Mouse (Mus musculus): ENCODE results near the gene Sgsm3. TPM values are rescaled to one million over a fixed set of nuclear protein-coding genes. Genes with fewer than 3 reads are reported as not detected.
A peak's percentile ranks its signal among the peaks of the same experiment; 100 is the strongest.

Sgsm3 gene
- total and polyA plus RNA-seq, 2 experiments from 2014 or later = 67.2 to 78.9 TPM

DNA sequence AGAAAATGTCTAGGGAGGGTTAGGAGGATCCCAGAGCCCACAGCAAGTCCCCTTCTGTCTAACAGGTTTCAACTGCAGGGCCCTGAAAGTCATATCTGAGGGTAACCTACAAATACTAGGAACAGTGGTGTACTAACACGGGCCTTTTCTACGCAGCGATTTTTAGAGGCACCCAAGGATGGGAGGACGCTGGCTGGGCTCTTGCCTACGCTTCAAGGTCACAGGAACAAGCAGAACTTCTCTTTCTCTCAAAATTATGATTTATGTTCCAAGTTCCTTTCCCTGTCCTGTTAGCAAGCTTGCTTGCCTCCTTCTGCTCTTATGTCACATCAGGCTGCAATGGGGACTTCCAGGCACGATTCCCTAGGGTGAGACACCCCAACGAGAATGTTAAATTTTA, 68.5 kb downstream of the Sgsm3 start:
- Histone ChIP-seq H3K27ac (ENCODE audit: low read depth, low read length) (no peak overlapping the region), H3K9me3 (ENCODE audit: low read length) (no peaks in the 10 kb centered on the region), H3K4me2 (ENCODE audit: low read depth) (no peak overlapping the region), H3K4me3 (ENCODE audit: low read depth, low read length) (no peak overlapping the region), H3K36me3 (ENCODE audit: insufficient read depth) (no peaks in the 10 kb centered on the region; the same call in 1 of the 2 replicates), H3K4me1 (ENCODE audit: insufficient read depth) (no peaks in the 10 kb centered on the region), H3K27me3 (ENCODE audit: insufficient read depth, low read length) (no peaks in the 10 kb centered on the region), H3K9ac (no peak overlapping the region)
- ATAC-seq = no peak
- TF ChIP-seq CTCF (IDR thresholded peaks at IDR 0.05; ENCODE audit: low read depth) = no peak
- no peak for DNase-seq
- 95% methylated on average over 7 of the region's 7 CpGs for WGBS

- H3K9ac ChIP-seq = no peak overlapping the region
- H3K36me3 ChIP-seq (ENCODE audit: insufficient read depth) = no peaks in the 10 kb centered on the region; the same call in 1 of the 2 replicates
- H3K9me3 ChIP-seq (ENCODE audit: low read length) = no peaks in the 10 kb centered on the region
- no peaks in the 10 kb centered on the region for H3K27me3 ChIP-seq (ENCODE audit: insufficient read depth, low read length)
- no peak overlapping the region for H3K27ac ChIP-seq (ENCODE audit: low read depth, low read length)
- no peaks in the 10 kb centered on the region for H3K4me1 ChIP-seq (ENCODE audit: insufficient read depth)
- 51% methylated on average over 10 of the region's 10 CpGs for WGBS
- DNase-seq (no peak), ATAC-seq (no peak)
- H3K4me3 ChIP-seq (ENCODE audit: low read depth, low read length) = no peak overlapping the region
- no peak overlapping the region for H3K4me2 ChIP-seq (ENCODE audit: low read depth)
- no peak for TF ChIP-seq CTCF (IDR thresholded peaks at IDR 0.05; ENCODE audit: low read depth)
Measured at GRCm38 (mm10) chr15:81047497-81047896, 69.9 kb downstream of the Sgsm3 start.

GRCm38 (mm10) chr15:81049401-81050053, 72.0 kb downstream of the Sgsm3 start:
- Histone ChIP-seq H3K27me3 (ENCODE audit: insufficient read depth, low read length) (no peaks in the 10 kb centered on the region), H3K27ac (ENCODE audit: low read depth, low read length) (no peak overlapping the region), H3K4me2 (ENCODE audit: low read depth) (no peak overlapping the region), H3K4me1 (ENCODE audit: insufficient read depth) (no peaks in the 10 kb centered on the region), H3K36me3 (ENCODE audit: insufficient read depth) (no peaks in the 10 kb centered on the region; the same call in 1 of the 2 replicates), H3K9me3 (ENCODE audit: low read length) (no peaks in the 10 kb centered on the region), H3K4me3 (ENCODE audit: low read depth, low read length) (no peak overlapping the region), H3K9ac (no peak overlapping the region)
- DNase-seq (peak; percentile 35), ATAC-seq (no peak)
- WGBS = 73% methylated on average over 6 of the region's 6 CpGs
- TF ChIP-seq CTCF (IDR thresholded peaks at IDR 0.05; ENCODE audit: low read depth) = peak; percentile 65

GRCm38 (mm10) chr15:81050488-81050887, 72.9 kb downstream of the Sgsm3 start:
- H3K4me1 ChIP-seq (ENCODE audit: insufficient read depth) = no peaks in the 10 kb centered on the region
- no peaks in the 10 kb centered on the region for H3K36me3 ChIP-seq (ENCODE audit: insufficient read depth)
- no peak overlapping the region for H3K27ac ChIP-seq (ENCODE audit: low read depth, low read length)
- no peaks in the 10 kb centered on the region for H3K27me3 ChIP-seq (ENCODE audit: insufficient read depth, low read length)
- no peak for TF ChIP-seq CTCF (IDR thresholded peaks at IDR 0.05; ENCODE audit: low read depth)
- DNase-seq (no peak), ATAC-seq (no peak)
- H3K4me2 ChIP-seq (ENCODE audit: low read depth) = no peak overlapping the region
- H3K4me3 ChIP-seq (ENCODE audit: low read depth, low read length) = no peak overlapping the region
- H3K9ac ChIP-seq = no peak overlapping the region
- H3K9me3 ChIP-seq (ENCODE audit: low read length) = no peaks in the 10 kb centered on the region
- 56% methylated on average over 3 of the region's 3 CpGs for WGBS

DNA sequence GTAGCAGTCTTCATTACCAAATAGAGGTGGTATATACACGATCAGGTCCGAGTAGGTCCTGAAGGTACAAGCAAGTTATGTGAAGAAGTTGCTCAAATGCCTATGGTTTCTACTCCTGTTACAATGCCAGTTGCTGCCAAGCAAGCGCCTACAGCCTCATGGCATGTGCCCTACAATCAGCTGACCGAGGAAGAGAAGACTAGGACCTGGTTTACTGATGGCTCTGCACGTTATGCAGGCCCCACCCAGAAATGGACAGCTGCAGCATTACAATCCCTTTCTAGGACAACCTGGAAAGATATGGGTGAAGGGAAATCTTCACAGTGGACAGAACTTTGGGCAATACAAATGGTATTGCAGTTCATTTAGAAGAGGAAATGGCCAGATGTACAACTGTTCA, 74.9 kb downstream of the Sgsm3 start:
- ATAC-seq = no peak
- no peak for TF ChIP-seq CTCF (IDR thresholded peaks at IDR 0.05; ENCODE audit: low read depth)
- no peak for DNase-seq
- WGBS = 93% methylated on average over 5 of the region's 5 CpGs
- Histone ChIP-seq H3K9ac (no peak overlapping the region), H3K36me3 (ENCODE audit: insufficient read depth) (no peaks in the 10 kb centered on the region), H3K27ac (ENCODE audit: low read depth, low read length) (no peak overlapping the region), H3K27me3 (ENCODE audit: insufficient read depth, low read length) (no peaks in the 10 kb centered on the region), H3K4me3 (ENCODE audit: low read depth, low read length) (no peak overlapping the region), H3K4me2 (ENCODE audit: low read depth) (no peak overlapping the region), H3K9me3 (ENCODE audit: low read length) (no peaks in the 10 kb centered on the region), H3K4me1 (ENCODE audit: insufficient read depth) (no peaks in the 10 kb centered on the region)

- Histone ChIP-seq H3K9me3 (ENCODE audit: low read length) (no peaks in the 10 kb centered on the region), H3K9ac (no peak overlapping the region), H3K27ac (ENCODE audit: low read depth, low read length) (no peak overlapping the region), H3K4me3 (ENCODE audit: low read depth, low read length) (no peak overlapping the region), H3K27me3 (ENCODE audit: insufficient read depth, low read length) (no peaks in the 10 kb centered on the region), H3K36me3 (ENCODE audit: insufficient read depth) (no peaks in the 10 kb centered on the region), H3K4me1 (ENCODE audit: insufficient read depth) (no peaks in the 10 kb centered on the region), H3K4me2 (ENCODE audit: low read depth) (no peak overlapping the region)
- DNase-seq = no peak
- ATAC-seq = no peak
- no peak for TF ChIP-seq CTCF (IDR thresholded peaks at IDR 0.05; ENCODE audit: low read depth)
- WGBS = 98% methylated on average over 2 of the region's 2 CpGs
Measured at GRCm38 (mm10) chr15:81055488-81055887, 77.9 kb downstream of the Sgsm3 start.

GRCm38 (mm10) chr15:81057736-81058135, 80.2 kb downstream of the Sgsm3 start:
- no peaks in the 10 kb centered on the region for H3K36me3 ChIP-seq (ENCODE audit: insufficient read depth)
- 93% methylated on average over 5 of the region's 5 CpGs for WGBS
- no peaks in the 10 kb centered on the region for H3K9me3 ChIP-seq (ENCODE audit: low read length)

More at GRCm38 (mm10) chr15:81057736-81058135, 80.2 kb downstream of the Sgsm3 start:
- H3K4me1 ChIP-seq (ENCODE audit: insufficient read depth) = peaks cover 4% of the 10 kb centered on the region; the same call in 1 of the 2 replicates
- no peak for TF ChIP-seq CTCF (IDR thresholded peaks at IDR 0.05; ENCODE audit: low read depth)
- H3K4me3 ChIP-seq (ENCODE audit: low read depth, low read length) = no peak overlapping the region
- no peak for ATAC-seq
- no peaks in the 10 kb centered on the region for H3K27me3 ChIP-seq (ENCODE audit: insufficient read depth, low read length)
- no peak overlapping the region for H3K27ac ChIP-seq (ENCODE audit: low read depth, low read length)
- DNase-seq = no peak
- H3K9ac ChIP-seq = no peak overlapping the region
- H3K4me2 ChIP-seq (ENCODE audit: low read depth) = no peak overlapping the region
